Mouse (Mus musculus): Measurements from ENCODE around the gene Ankrd52.

The Ankrd52 gene

GRCm38 (mm10) chr10:128376455-128377211 is at the start of gene Ankrd52:
Gene Ankrd52 (plus strand): TSS chr10:128377115.
- ChIA-PET POLR2A (interaction anchor here in 3 of 4 experiments (0.5 to 5.7 kb wide), 55 partner anchors 8 to 371 kb away, joined by 3 to 43 read pairs (median 4); partner anchors contain the start of genes Cnpy2 (in 3 of the 3), Myl6 (in 3 of the 3), Nabp2 (in 3 of the 3) and Pan2 (in 3 of the 3)), CTCF (interaction anchor here (0.6 to 2.6 kb wide), 25 partner anchors 8 to 219 kb away, joined by 3 to 11 read pairs (median 4); partner anchors contain the start of genes Nabp2 (in 2 of the 4), Rnf41 (in 2 of the 4), Cnpy2 (in 1 of the 4) and Coq10a (in 1 of the 4))

DNA sequence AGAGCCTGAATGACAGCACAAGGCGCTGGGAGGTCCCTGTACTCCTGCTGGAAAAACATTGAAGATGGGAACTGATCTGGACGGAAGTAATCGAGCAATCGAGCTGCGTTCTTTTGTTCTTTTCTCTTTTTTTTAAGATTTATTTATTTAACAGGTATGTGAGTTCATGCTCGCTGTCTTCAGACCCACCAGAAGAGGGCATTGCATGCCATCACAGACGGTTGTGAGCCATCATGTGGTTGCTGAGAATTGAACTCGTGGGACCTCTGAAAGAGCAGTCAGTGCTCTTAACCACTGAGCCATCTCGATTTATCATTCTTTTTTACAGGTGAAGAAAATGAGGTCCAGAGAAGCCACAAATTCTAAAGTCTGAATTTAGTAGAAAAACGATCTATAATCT is 49.3 kb upstream of the Ankrd52 start:
- CTCF ChIA-PET = interaction anchor here in 2 of 4 experiments (0.9 to 1.5 kb wide), 5 partner anchors 9 to 84 kb away, joined by 3 to 4 read pairs (median 3); partner anchors contain the start of genes Nabp2 (in 1 of the 2) and Rnf41 (in 1 of the 2)
- POLR2A ChIA-PET = interaction anchor here in 3 of 4 experiments (0.7 to 12.0 kb wide), 8 partner anchors 10 to 257 kb away, joined by 3 to 252 read pairs (median 3); partner anchors contain the start of genes Coq10a (in 1 of the 3), Cs (in 1 of the 3) and Pan2 (in 1 of the 3)

DNA sequence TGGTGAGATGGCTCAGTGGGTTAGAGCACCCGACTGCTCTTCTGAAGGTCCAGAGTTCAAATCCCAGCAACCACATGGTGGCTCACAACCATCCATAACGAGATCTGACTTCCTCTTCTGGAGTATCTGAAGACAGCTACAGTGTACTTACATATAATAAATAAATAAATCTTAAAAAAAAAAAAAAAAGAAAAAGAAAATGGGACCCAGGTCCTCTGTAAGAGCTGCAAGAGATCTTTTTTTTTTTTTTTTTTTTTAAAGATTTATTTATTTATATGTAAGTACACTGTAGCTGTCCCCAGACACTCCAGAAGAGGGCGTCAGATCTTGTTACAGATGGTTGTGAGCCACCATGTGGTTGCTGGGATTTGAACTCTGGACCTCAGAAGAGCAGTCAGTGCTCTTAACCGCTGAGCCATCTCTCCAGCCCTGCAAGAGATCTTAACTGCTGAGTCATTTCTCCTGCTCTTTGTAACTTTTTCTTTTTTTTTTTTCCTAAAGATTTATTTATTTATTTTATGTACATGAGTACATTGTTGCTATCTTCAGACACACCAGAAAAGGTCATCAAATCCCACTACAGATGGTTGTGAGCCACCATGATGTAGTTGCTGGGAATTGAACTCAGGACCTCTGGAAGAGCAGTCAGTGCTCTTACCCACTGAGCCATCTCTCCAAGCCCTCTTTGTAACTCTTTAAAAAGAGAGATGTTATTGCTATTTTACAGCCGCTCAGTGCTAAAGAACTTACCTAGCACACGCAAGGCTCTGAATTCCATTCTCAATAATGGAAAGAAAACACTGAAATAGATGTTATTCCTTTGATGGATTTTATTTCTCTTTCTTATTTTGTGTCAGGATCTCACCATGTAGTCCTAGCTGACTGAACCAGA is 44.3 kb upstream of the Ankrd52 start:
- ChIA-PET CTCF (interaction anchor here in 3 of 4 experiments (0.6 to 0.7 kb wide), 5 partner anchors 9 to 558 kb away, joined by 3 read pairs; partner anchors contain the start of gene Pa2g4 (in 1 of the 3)), POLR2A (interaction anchor here in 3 of 4 experiments (0.6 to 14.1 kb wide), 11 partner anchors 8 to 1272 kb away, joined by 3 to 252 read pairs (median 4); partner anchors contain the start of genes Cnpy2 (in 3 of the 3), Esyt1 (in 1 of the 3), Nabp2 (in 1 of the 3) and Rnf41 (in 1 of the 3))

DNA sequence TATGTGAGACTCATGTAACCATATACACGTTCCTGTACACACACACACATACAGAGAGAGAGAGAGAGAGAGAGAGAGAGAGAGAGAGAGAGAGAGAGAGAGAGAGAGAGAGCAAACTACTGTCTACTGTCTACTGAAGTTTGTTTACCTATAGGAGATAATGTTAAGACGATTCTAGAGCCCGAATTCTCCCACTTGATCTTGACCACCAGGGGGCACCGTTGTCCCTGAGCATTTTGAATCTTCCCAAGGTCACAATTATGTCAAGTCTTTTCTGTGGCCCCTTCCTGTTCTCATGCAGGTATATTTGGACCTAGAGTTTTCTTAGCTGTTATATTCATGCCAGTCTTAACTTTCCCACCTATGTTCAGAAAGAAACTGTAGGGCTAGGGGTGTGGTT is 41.3 kb upstream of the Ankrd52 start:
- CTCF ChIA-PET = interaction anchor here (0.5 to 1.9 kb wide), 24 partner anchors 8 to 781 kb away, joined by 3 to 8 read pairs (median 3); partner anchors contain the start of genes Cnpy2 (in 2 of the 4), Nabp2 (in 1 of the 4), Pan2 (in 1 of the 4) and Rnf41 (in 1 of the 4)
- POLR2A ChIA-PET = interaction anchor here in 3 of 4 experiments (1.0 to 14.1 kb wide), 21 partner anchors 9 to 212 kb away, joined by 3 to 252 read pairs (median 4); partner anchors contain the start of genes Cnpy2 (in 3 of the 3), Zc3h10 (in 2 of the 3), Coq10a (in 1 of the 3) and Gls2 (in 1 of the 3)

GRCm38 (mm10) chr10:128336195-128336594 is 40.7 kb upstream of the Ankrd52 start:
- ChIA-PET POLR2A (interaction anchor here in 3 of 4 experiments (0.6 to 14.1 kb wide), 20 partner anchors 11 to 212 kb away, joined by 3 to 252 read pairs (median 4); partner anchors contain the start of genes Cnpy2 (in 3 of the 3), Pan2 (in 2 of the 3), Zc3h10 (in 2 of the 3) and Coq10a (in 1 of the 3)), CTCF (interaction anchor here in 3 of 4 experiments (0.6 to 1.3 kb wide), 6 partner anchors 8 to 75 kb away, joined by 3 to 5 read pairs (median 3); partner anchors contain the start of genes Cnpy2 (in 1 of the 3), Nabp2 (in 1 of the 3) and Rnf41 (in 1 of the 3))

DNA sequence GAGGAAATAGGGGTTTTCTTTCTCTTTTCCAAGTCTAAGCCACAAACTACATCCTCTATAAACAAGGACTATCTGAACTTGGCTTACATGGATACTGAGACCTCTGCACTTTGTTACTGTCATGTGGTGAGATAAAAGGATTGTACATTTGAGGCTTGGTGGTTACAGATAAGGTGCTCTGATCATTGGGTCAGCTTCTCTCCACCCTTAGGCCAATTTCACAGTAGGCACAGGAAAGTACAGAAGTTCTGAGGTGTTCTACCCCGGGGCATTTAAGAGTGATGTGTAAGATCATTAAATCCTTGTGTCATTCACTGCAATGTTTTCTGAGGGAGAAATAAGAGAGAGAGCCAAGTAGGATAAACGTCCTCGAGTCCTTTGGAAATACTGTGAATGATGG is 40.3 kb upstream of the Ankrd52 start:
- POLR2A ChIA-PET = interaction anchor here (0.6 to 14.1 kb wide), 28 partner anchors 8 to 302 kb away, joined by 3 to 252 read pairs (median 4); partner anchors contain the start of genes Cnpy2 (in 3 of the 4), Pan2 (in 2 of the 4), Zc3h10 (in 2 of the 4) and Gls2 (in 1 of the 4)
- CTCF ChIA-PET = interaction anchor here in 2 of 4 experiments (0.8 to 1.2 kb wide), 4 partner anchors 9 to 75 kb away, joined by 3 read pairs; partner anchors contain the start of genes Nabp2 (in 1 of the 2) and Rnf41 (in 1 of the 2)

- ChIA-PET CTCF (interaction anchor here in 2 of 4 experiments (0.7 to 2.1 kb wide), 8 partner anchors 11 to 74 kb away, joined by 3 to 7 read pairs (median 4); partner anchors contain the start of genes Cnpy2 (in 1 of the 2), Nabp2 (in 1 of the 2) and Rnf41 (in 1 of the 2)), POLR2A (interaction anchor here (0.5 to 14.1 kb wide), 60 partner anchors 9 to 676 kb away, joined by 3 to 252 read pairs (median 4); partner anchors contain the start of genes Cnpy2 (in 3 of the 4), Pa2g4 (in 3 of the 4), Zc3h10 (in 3 of the 4) and Nabp2 (in 2 of the 4))
Measured at GRCm38 (mm10) chr10:128337306-128338181, 39.4 kb upstream of the Ankrd52 start, which contains the start of gene Cs. Gene Cs (plus strand): TSS chr10:128337734.

DNA sequence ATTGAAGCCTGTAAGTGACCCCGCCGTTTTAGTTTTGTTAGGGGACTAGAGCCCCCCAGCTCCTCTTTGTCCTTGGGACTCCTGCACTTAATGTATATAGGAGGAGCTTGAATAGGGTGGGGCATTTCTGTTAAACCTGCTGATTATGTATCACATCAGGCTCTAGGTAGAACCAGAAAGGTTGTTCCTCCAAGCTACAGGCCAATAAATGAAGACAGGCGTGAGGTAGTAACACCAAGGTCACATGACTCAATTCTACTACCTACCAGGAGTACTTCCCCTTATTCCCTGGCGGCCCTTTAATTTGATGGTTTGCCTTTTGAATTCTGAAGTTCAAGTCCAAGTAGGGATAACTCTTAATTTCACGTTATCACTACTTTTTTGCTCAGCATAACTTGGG is 38.5 kb upstream of the Ankrd52 start:
- CTCF ChIA-PET = interaction anchor here in 2 of 4 experiments (0.7 to 2.1 kb wide), 9 partner anchors 12 to 662 kb away, joined by 3 to 7 read pairs (median 3); partner anchors contain the start of genes Cnpy2 (in 1 of the 2), Nabp2 (in 1 of the 2) and Rnf41 (in 1 of the 2)

GRCm38 (mm10) chr10:128338948-128339347 is 38.0 kb upstream of the Ankrd52 start:
- ChIA-PET CTCF (interaction anchor here in 2 of 4 experiments (0.7 to 2.1 kb wide), 5 partner anchors 17 to 662 kb away, joined by 3 to 7 read pairs (median 6); partner anchors contain the start of gene Cnpy2 (in 1 of the 2)), POLR2A (interaction anchor here in 2 of 4 experiments (0.6 to 14.1 kb wide), 25 partner anchors 12 to 557 kb away, joined by 3 to 252 read pairs (median 7); partner anchors contain the start of genes Cnpy2 (in 2 of the 2), Nabp2 (in 2 of the 2), Pan2 (in 2 of the 2) and Rnf41 (in 2 of the 2))

More for the DNA sequence above, 38.5 kb upstream of the Ankrd52 start:
- POLR2A ChIA-PET = interaction anchor here (0.5 to 14.1 kb wide), 51 partner anchors 9 to 676 kb away, joined by 3 to 252 read pairs (median 4); partner anchors contain the start of genes Cnpy2 (in 3 of the 4), Zc3h10 (in 3 of the 4), Nabp2 (in 2 of the 4) and Pa2g4 (in 2 of the 4)

- ChIA-PET CTCF (interaction anchor here (0.5 to 1.4 kb wide), 13 partner anchors 9 to 259 kb away, joined by 3 to 8 read pairs (median 3); partner anchors contain the start of gene Stat2 (in 1 of the 4)), POLR2A (interaction anchor here in 3 of 4 experiments (0.6 to 14.1 kb wide), 20 partner anchors 10 to 579 kb away, joined by 3 to 252 read pairs (median 4); partner anchors contain the start of genes Cnpy2 (in 2 of the 3), Coq10a (in 2 of the 3), Nabp2 (in 1 of the 3) and Naca (in 1 of the 3))
Measured at GRCm38 (mm10) chr10:128340257-128340656, 36.7 kb upstream of the Ankrd52 start.

- ChIA-PET POLR2A (interaction anchor here in 3 of 4 experiments (0.8 to 14.1 kb wide), 7 partner anchors 15 to 289 kb away, joined by 3 to 252 read pairs (median 4); partner anchors contain the start of genes Cnpy2 (in 1 of the 3) and Coq10a (in 1 of the 3)), CTCF (interaction anchor here in 2 of 4 experiments (0.7 kb wide), 3 partner anchors 96 to 293 kb away, joined by 5 to 14 read pairs (median 5); no protein-coding TSS in a partner anchor)
Measured at GRCm38 (mm10) chr10:128343436-128343835, 33.5 kb upstream of the Ankrd52 start.

GRCm38 (mm10) chr10:128344568-128345275 is 32.2 kb upstream of the Ankrd52 start:
- POLR2A ChIA-PET = interaction anchor here (0.6 to 14.1 kb wide), 38 partner anchors 9 to 716 kb away, joined by 3 to 252 read pairs (median 5); partner anchors contain the start of genes Cnpy2 (in 3 of the 4), Coq10a (in 2 of the 4), Pan2 (in 2 of the 4) and Rnf41 (in 2 of the 4)
- CTCF ChIA-PET = interaction anchor here (0.5 to 1.7 kb wide), 26 partner anchors 10 to 818 kb away, joined by 3 to 14 read pairs (median 4); partner anchors contain the start of genes Cnpy2 (in 1 of the 4), Coq10a (in 1 of the 4) and Myl6 (in 1 of the 4)

- CTCF ChIA-PET = interaction anchor here in 3 of 4 experiments (0.6 to 2.2 kb wide), 4 partner anchors 11 to 15 kb away, joined by 3 to 9 read pairs (median 4); no protein-coding TSS in a partner anchor
- POLR2A ChIA-PET = interaction anchor here in 3 of 4 experiments (0.6 to 2.7 kb wide), 13 partner anchors 10 to 136 kb away, joined by 3 to 9 read pairs (median 3); partner anchors contain the start of genes Cs (in 2 of the 3), Cnpy2 (in 1 of the 3), Coq10a (in 1 of the 3) and Nabp2 (in 1 of the 3)
Measured at GRCm38 (mm10) chr10:128347541-128347940, 29.4 kb upstream of the Ankrd52 start.
